25 mouse cellular contexts compared by ENCODE assay signal in the genomic region with DNA sequence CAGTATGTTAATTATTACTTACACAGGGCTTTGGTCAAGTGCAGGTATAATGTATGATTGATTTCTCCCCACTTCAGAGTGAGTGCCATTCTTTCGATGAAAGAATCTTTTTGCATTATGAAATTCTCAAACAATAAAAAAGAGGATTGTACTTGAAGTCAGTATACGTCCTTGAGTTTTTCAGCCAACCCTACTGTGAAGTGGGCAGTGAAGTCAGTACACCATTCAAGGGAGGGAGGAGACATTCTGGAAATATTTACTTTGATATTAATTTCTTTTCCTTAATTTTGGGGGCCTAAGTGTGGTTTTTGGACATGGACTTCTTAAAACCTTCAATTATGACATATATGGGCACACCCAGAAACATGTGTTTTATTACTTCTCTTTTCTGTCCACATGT.
"Had no signal": no experiment of that assay in that cellular context is flagged by ENCODE, and none has a peak within 500 bp of the region (broad histone marks: within the 10 kb centered on the region; RNA-seq: fewer than 3 reads in every experiment).

No protein-coding gene starts in this region.

- H3K9ac ChIP-seq: forebrain, postnatal 0 days; heart, embryonic 13.5 days; heart, embryonic 15.5 days; hindbrain, embryonic 13.5 days; hindbrain, embryonic 15.5 days; kidney, embryonic 15.5 days; limb, embryonic 13.5 days had no signal

- H3K27ac ChIP-seq: heart, adult 2 months; heart, embryonic 13.5 days; heart, embryonic 15.5 days; hindbrain, embryonic 13.5 days; hindbrain, embryonic 15.5 days; hindbrain, postnatal 0 days; kidney, embryonic 15.5 days; kidney, postnatal 0 days; limb, embryonic 13.5 days had no signal

- H3K27me3 ChIP-seq: heart, embryonic 13.5 days; heart, embryonic 15.5 days; hindbrain, embryonic 13.5 days; hindbrain, embryonic 15.5 days; kidney, embryonic 15.5 days; limb, embryonic 13.5 days had no signal

- H3K4me1 ChIP-seq: heart, embryonic 13.5 days; heart, embryonic 15.5 days; hindbrain, embryonic 13.5 days; hindbrain, embryonic 15.5 days; kidney, embryonic 15.5 days; limb, embryonic 13.5 days had no signal

- ATAC-seq: forebrain, postnatal 0 days; hindbrain, postnatal 0 days; intestine, embryonic 16.5 days had no signal

- H3K36me3 ChIP-seq: heart, embryonic 13.5 days; heart, embryonic 15.5 days; hindbrain, embryonic 13.5 days; hindbrain, embryonic 15.5 days; kidney, embryonic 15.5 days; limb, embryonic 13.5 days had no signal

- DNase-seq: forebrain, postnatal 0 days; gastrocnemius, postnatal 14 days; gastrocnemius, postnatal 36 days; heart, adult 11 months; heart, adult 2 months; heart, postnatal 14 days; heart, postnatal 36 days; kidney, adult 11 months; kidney, adult 2 months; kidney, adult 9 months; kidney, postnatal 14 days; kidney, postnatal 36 days; layer of hippocampus, adult 9-11 months; layer of hippocampus, postnatal 36 days; left cerebral cortex, postnatal 4 days had no signal

- H3K4me3 ChIP-seq: heart, adult 2 months; heart, embryonic 13.5 days; heart, embryonic 15.5 days; hindbrain, embryonic 13.5 days; hindbrain, embryonic 15.5 days; kidney, embryonic 15.5 days; limb, embryonic 13.5 days had no signal

- H3K9me3 ChIP-seq: heart, embryonic 13.5 days; heart, embryonic 15.5 days; hindbrain, embryonic 13.5 days; hindbrain, embryonic 15.5 days; kidney, embryonic 15.5 days; limb, embryonic 13.5 days had no signal

- H3K4me2 ChIP-seq: heart, embryonic 11.5 days; heart, embryonic 13.5 days; heart, embryonic 15.5 days; hindbrain, embryonic 13.5 days; hindbrain, embryonic 15.5 days; kidney, embryonic 15.5 days; limb, embryonic 13.5 days had no signal
